Mouse (Mus musculus) gastrocnemius, postnatal 14 days (tissue): ENCODE results near the gene Ints6. TPM values are rescaled to one million over a fixed set of nuclear protein-coding genes. Genes with fewer than 3 reads are reported as not detected.
"Not testable (repeated sequence)": the region's sequence is repeated elsewhere in the genome, so short reads cannot be mapped to it uniquely, and the experiment has no call there.

Experiments used
- DNase-seq: peaks from one replicate; pipeline ENCODE4 v3.0.0; 2021; ENCODE audit warnings: mixed read lengths
- intact Hi-C: fragments of 180-260 bp; cut with DNase I; formaldehyde crosslinking; loops from one replicate; pipeline ENCODE4 v1.15.1; 2025; ENCODE audit warnings: low total_unique reads
- total RNA-seq, 2 experiments: library from RNA; stranded (reverse); gene quantifications; 2 replicates each; pipeline ENCODE4 v1.2.3; 2021

The Ints6 gene
- total RNA-seq, 2 experiments from 2014 or later, result 11.8 to 12.3 TPM

- DNase-seq, result peak; percentile 77
- intact Hi-C loops, result no loop called here
Measured at GRCm38 (mm10) chr14:62759771-62760320, 1.1 kb downstream of the Ints6 start.

GRCm38 (mm10) chr14:62758714-62759113 lies 2.3 kb downstream of the Ints6 start:
- DNase-seq, result no peak
- intact Hi-C loops, result no loop called here

GRCm38 (mm10) chr14:62755095-62755640 lies 5.8 kb downstream of the Ints6 start:
- intact Hi-C loops, result no loop called here
- no peak for DNase-seq

- intact Hi-C loops, result no loop called here
Measured at GRCm38 (mm10) chr14:62751479-62751878, 9.5 kb downstream of the Ints6 start.

GRCm38 (mm10) chr14:62735646-62736045 lies 25.3 kb downstream of the Ints6 start:
- intact Hi-C loops, result no loop called here
- no peak for DNase-seq

More at GRCm38 (mm10) chr14:62751479-62751878, 9.5 kb downstream of the Ints6 start:
- no peak for DNase-seq

GRCm38 (mm10) chr14:62733666-62734065 lies 27.3 kb downstream of the Ints6 start:
- intact Hi-C loops, result no loop called here
- no peak for DNase-seq

GRCm38 (mm10) chr14:62731902-62732301 lies 29.1 kb downstream of the Ints6 start:
- DNase-seq, result peak; percentile 7
- intact Hi-C loops, result no loop called here

GRCm38 (mm10) chr14:62724560-62724959 lies 36.4 kb downstream of the Ints6 start:
- no peak for DNase-seq
- intact Hi-C loops, result no loop called here

- intact Hi-C loops, result no loop called here
- no peak for DNase-seq
Measured at GRCm38 (mm10) chr14:62721625-62722024, 39.3 kb downstream of the Ints6 start.

- intact Hi-C loops, result no loop called here
- no peak for DNase-seq
Measured at GRCm38 (mm10) chr14:62718161-62718560, 42.8 kb downstream of the Ints6 start.

- intact Hi-C loops, result no loop called here
- DNase-seq, result no peak
Measured at GRCm38 (mm10) chr14:62673646-62674045, 87.3 kb downstream of the Ints6 start.

- intact Hi-C loops, result no loop called here
- no peak for DNase-seq
Measured at GRCm38 (mm10) chr14:62664976-62665673, 95.8 kb downstream of the Ints6 start.

GRCm38 (mm10) chr14:62663367-62663766 lies 97.6 kb downstream of the Ints6 start, which contains the start of gene Serpine3:
Gene Serpine3 (plus strand): TSS chr14:62663667.
- intact Hi-C loops, result no loop called here
- no peak for DNase-seq

- DNase-seq, result no peak
- intact Hi-C loops, result no loop called here
Measured at GRCm38 (mm10) chr14:62662381-62662780, 98.6 kb downstream of the Ints6 start.

GRCm38 (mm10) chr14:62657469-62657868 lies 103.5 kb downstream of the Ints6 start:
- intact Hi-C loops, result no loop called here
- no peak for DNase-seq

- intact Hi-C loops, result no loop called here
- DNase-seq, result no peak
Measured at GRCm38 (mm10) chr14:62655996-62656395, 105.0 kb downstream of the Ints6 start.

GRCm38 (mm10) chr14:62651771-62652170 lies 109.2 kb downstream of the Ints6 start:
- intact Hi-C loops, result no loop called here
- no peak for DNase-seq

GRCm38 (mm10) chr14:62650376-62650775 lies 110.6 kb downstream of the Ints6 start:
- intact Hi-C loops, result no loop called here
- DNase-seq, result no peak

- DNase-seq, result no peak
- intact Hi-C loops, result no loop called here
Measured at GRCm38 (mm10) chr14:62648405-62648804, 112.6 kb downstream of the Ints6 start.

GRCm38 (mm10) chr14:62642368-62642767 lies 118.6 kb downstream of the Ints6 start:
- intact Hi-C loops, DNase-seq: not testable (repeated sequence)

- intact Hi-C loops, result no loop called here
- DNase-seq, result no peak
Measured at GRCm38 (mm10) chr14:62640396-62640795, 120.6 kb downstream of the Ints6 start.
